Mouse (Mus musculus) C2C12 (cell line): ENCODE measurements around the gene Gm20388.

Experiments
- CTCF ChIP-seq: IDR thresholded peaks from one replicate; pipeline ENCODE4 v1.5.1; 2011; ENCODE audit not compliant: control insufficient read depth, insufficient read depth, insufficient read length
- MYOD1 ChIP-seq: IDR thresholded peaks from one replicate; pipeline ENCODE4 v1.6.1; 2011; ENCODE audit warnings: low read depth; ENCODE audit not compliant: control insufficient read depth, insufficient read length
- USF1 ChIP-seq: IDR thresholded peaks from one replicate; pipeline ENCODE4 v1.6.1; 2011; ENCODE audit warnings: low read depth, mild to moderate bottlenecking, control low read depth, moderate library complexity

- TF ChIP-seq MYOD1 (no peak), CTCF (no peak), USF1 (no peak)
Measured at GRCm38 (mm10) chr8:120763267-120763666, 852.6 kb downstream of the Gm20388 start.
